Comparison of ENCODE assay signal across 8 mouse cellular contexts in genomic region chr4:53121516-53122227, GRCm38 (mm10). TPM values are rescaled to one million over a fixed set of nuclear protein-coding genes. Genes with fewer than 3 reads are reported as not detected.
A peak's percentile ranks its signal among the peaks of the same experiment; 100 is the strongest.
DNase-seq lines count a peak whose midpoint lies in the region; ATAC-seq lines count a peak whose summit lies in the region.

No protein-coding gene starts in this region.

- ATAC-seq in hematopoietic stem cell, adult 5-6 weeks (replicated peaks in 1 of 2; ENCODE audit: insufficient read depth in 1 of 2, low FRiP score in 2 of 2, low TSS enrichment in 1 of 2, low read depth in 1 of 2, poor library complexity in 2 of 2, severe bottlenecking in 2 of 2): peak; percentile 70 to 80

- intact Hi-C loops in gastrocnemius, postnatal 36 days (cut with DNase I): no loop called here

- DNase-seq in gastrocnemius, adult 18-20 months (ENCODE audit: low spot score): peak; percentile 58
- DNase-seq in gastrocnemius, postnatal 36 days: no peak
- peak; percentile 30 for DNase-seq in 3134 (ENCODE audit: extremely low read depth, insufficient read length, low spot score)
- DNase-seq in adrenal gland, postnatal 14 days: peak; percentile 65
- peak; percentile 49 to 63 for DNase-seq in lung, postnatal 4 days
- DNase-seq in thymus, postnatal 36 days: no peak
- DNase-seq in urinary bladder, postnatal 25 days (ENCODE audit: low spot score): no peak

RNA-seq across cellular contexts. Expression of gene Abca1, which starts 38.0 kb away (rescaled TPM):
- total RNA-seq in gastrocnemius, adult 18-20 months (2021): 1 to 10 TPM; 7.1 to 7.4 TPM
- 1 to 10 TPM; 6.3 to 7.2 TPM for total RNA-seq in gastrocnemius, postnatal 36 days (2021)
- total RNA-seq in adrenal gland, postnatal 14 days (2021): 164 and 209 TPM in 2 replicates
- 14.6 and 22.5 TPM in 2 replicates for total RNA-seq in hematopoietic stem cell, adult 5-6 weeks (2017)

Comparison
In these comparisons a context has a peak if more than half of its experiments do, and no peak if none do; other contexts are left out.
1. DNase-seq: peak in gastrocnemius, adult 18-20 months (single experiment), 3134 (single experiment), adrenal gland, postnatal 14 days (single experiment) and lung, postnatal 4 days (2 of 2); none in gastrocnemius, postnatal 36 days (0 of 2), thymus, postnatal 36 days (0 of 2) and urinary bladder, postnatal 25 days (single experiment).